Mouse (Mus musculus) spleen, adult 2 months (tissue): ENCODE results near the gene Rasgrp2. TPM values are rescaled to one million over a fixed set of nuclear protein-coding genes. Genes with fewer than 3 reads are reported as not detected.
A peak's percentile ranks its signal among the peaks of the same experiment; 100 is the strongest.

Source experiments
- DNase-seq, 2 experiments: peaks; one replicate each; pipeline versions ENCODE4 v3.0.0 to v3.0.0-alpha.2; 2012 to 2021; ENCODE audit warnings: low spot score in 2 of 2, low read depth in 1 of 2
- H3K27ac ChIP-seq: fragments of 200-500 bp; 2 replicates; pipeline ENCODE4 v1.5.1; 2012; ENCODE audit warnings: low read length, inconsistent platforms; ENCODE audit not compliant: insufficient read depth
- H3K27me3 ChIP-seq: fragments of 200-500 bp; 2 replicates; pipeline ENCODE4 v1.6.1; 2012; ENCODE audit warnings: mild to moderate bottlenecking, moderate library complexity, low read length, inconsistent platforms; ENCODE audit not compliant: control insufficient read depth, insufficient read depth
- H3K36me3 ChIP-seq: fragments of 200-500 bp; 2 replicates; pipeline ENCODE4 v1.6.1; 2012; ENCODE audit warnings: mild to moderate bottlenecking, low read length, inconsistent platforms; ENCODE audit not compliant: control insufficient read depth, insufficient read depth
- H3K4me1 ChIP-seq: fragments of 200-500 bp; 2 replicates; pipeline ENCODE4 v1.6.1; 2011; ENCODE audit warnings: inconsistent platforms; ENCODE audit not compliant: control insufficient read depth, insufficient read depth, insufficient read length
- H3K4me3 ChIP-seq: fragments of 200-500 bp; 2 replicates; pipeline ENCODE4 v1.5.1; 2011; ENCODE audit warnings: mild to moderate bottlenecking, inconsistent platforms; ENCODE audit not compliant: insufficient read depth, insufficient read length; ENCODE audit errors: extremely low read depth
- CTCF ChIP-seq: fragments of 200-500 bp; IDR thresholded peaks from 2 replicates; pipeline ENCODE4 v1.5.1; 2011; ENCODE audit warnings: mild to moderate bottlenecking, inconsistent platforms; ENCODE audit not compliant: insufficient read depth, insufficient read length, insufficient replicate concordance; ENCODE audit errors: extremely low read depth
- POLR2A ChIP-seq: fragments of 200-500 bp; IDR thresholded peaks from 2 replicates; pipeline ENCODE4 v1.6.1; 2011; ENCODE audit warnings: low read depth, low read length, inconsistent platforms
- WGBS: fragments of 180-500 bp; shearing (Covaris S2); methylation state at CpG from one replicate; pipeline ENCODE4 v1.1.7; 2018; 5-methylcytosine and 5-hydroxymethylcytosine counted together
- polyA plus RNA-seq: library from polyadenylated mRNA; depleted of rRNA; stranded (reverse); fragments of >200 nt; gene quantifications from 2 replicates; pipeline ENCODE4 v1.2.3, GENCODE M21; 2012

Gene Rasgrp2
- polyA plus RNA-seq, 1 experiment, result 681 TPM

DNA sequence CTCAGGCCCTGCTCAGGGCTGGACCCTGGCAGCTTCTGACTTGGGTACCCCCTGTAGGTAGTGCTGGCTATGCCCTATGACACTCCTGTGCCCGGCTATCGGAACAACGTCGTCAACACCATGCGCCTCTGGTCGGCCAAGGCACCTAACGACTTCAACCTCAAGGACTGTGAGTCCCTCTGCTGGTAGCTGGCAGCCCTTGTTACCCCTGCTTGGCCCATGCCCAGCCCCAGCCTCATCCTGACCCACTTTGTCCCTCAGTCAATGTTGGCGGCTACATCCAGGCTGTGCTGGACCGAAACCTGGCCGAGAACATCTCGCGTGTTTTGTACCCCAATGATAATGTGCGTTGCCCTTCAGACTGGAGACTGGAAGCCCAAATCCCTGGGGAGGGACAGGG, 11.1 kb upstream of the Rasgrp2 start:
- TF ChIP-seq CTCF, result no peak
- no peak for TF ChIP-seq POLR2A
- 71% methylated on average over 13 of the region's 13 CpGs for WGBS
- Histone ChIP-seq H3K4me1 (peaks cover 24% of the 10 kb centered on the region; the same call in 1 of the 2 replicates), H3K4me3 (no peak overlapping the region), H3K27ac (no peak overlapping the region), H3K36me3 (no peaks in the 10 kb centered on the region), H3K27me3 (no peaks in the 10 kb centered on the region)
- DNase-seq, result no peak

DNA sequence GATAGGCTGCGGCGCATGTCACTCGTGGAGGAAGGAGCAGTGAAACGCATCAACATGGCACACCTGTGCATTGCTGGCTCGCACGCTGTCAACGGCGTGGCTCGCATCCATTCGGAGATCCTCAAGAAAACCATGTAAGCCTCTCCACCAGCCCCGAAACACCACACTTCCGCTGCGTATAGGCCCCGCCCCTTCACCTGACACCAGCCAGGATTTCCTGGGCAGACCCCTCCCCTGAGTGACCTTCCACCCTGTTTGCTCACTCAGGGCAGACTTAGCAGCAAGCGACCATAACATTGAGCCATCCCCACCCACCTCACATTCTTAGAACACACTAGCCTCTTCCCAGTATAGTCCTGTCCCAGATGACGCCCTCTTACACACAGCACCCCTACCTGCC, 9.3 kb upstream of the Rasgrp2 start:
- Histone ChIP-seq H3K36me3 (no peaks in the 10 kb centered on the region), H3K27ac (peak overlapping the region; percentile 48), H3K4me3 (peak overlapping the region; percentile 54; the same call in 1 of the 2 replicates), H3K4me1 (peaks cover 10% of the 10 kb centered on the region; the same call in 1 of the 2 replicates), H3K27me3 (no peaks in the 10 kb centered on the region)
- 12% methylated on average over 16 of the region's 16 CpGs for WGBS
- no peak for TF ChIP-seq CTCF
- TF ChIP-seq POLR2A, result no peak; the same call in 1 of the 2 replicates
- DNase-seq, result peak in 1 of 2 experiments; percentile 66

DNA sequence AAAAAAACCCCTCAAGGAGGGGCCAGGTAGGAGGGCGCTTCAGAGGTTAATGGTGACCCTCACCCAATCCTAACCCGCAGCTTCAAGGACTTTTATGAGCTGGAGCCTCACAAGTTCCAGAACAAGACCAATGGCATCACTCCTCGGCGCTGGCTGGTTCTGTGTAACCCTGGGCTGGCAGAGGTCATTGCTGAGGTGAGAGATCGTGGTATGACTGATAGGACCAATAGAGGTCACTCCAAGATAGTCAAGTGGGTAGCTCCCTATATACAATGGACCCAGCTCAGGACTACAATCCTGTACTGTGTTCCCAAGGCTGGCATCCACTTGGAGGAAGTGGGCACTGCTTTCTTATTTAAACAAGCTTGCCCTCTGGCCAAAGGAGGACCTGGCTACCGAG, 8.9 kb upstream of the Rasgrp2 start:
- Histone ChIP-seq H3K4me3 (no peak overlapping the region), H3K36me3 (no peaks in the 10 kb centered on the region), H3K27ac (no peak overlapping the region), H3K27me3 (no peaks in the 10 kb centered on the region), H3K4me1 (peaks cover 10% of the 10 kb centered on the region; the same call in 1 of the 2 replicates)
- no peak for DNase-seq
- WGBS, result 87% methylated on average over 6 of the region's 6 CpGs
- TF ChIP-seq CTCF (no peak), POLR2A (no peak)

DNA sequence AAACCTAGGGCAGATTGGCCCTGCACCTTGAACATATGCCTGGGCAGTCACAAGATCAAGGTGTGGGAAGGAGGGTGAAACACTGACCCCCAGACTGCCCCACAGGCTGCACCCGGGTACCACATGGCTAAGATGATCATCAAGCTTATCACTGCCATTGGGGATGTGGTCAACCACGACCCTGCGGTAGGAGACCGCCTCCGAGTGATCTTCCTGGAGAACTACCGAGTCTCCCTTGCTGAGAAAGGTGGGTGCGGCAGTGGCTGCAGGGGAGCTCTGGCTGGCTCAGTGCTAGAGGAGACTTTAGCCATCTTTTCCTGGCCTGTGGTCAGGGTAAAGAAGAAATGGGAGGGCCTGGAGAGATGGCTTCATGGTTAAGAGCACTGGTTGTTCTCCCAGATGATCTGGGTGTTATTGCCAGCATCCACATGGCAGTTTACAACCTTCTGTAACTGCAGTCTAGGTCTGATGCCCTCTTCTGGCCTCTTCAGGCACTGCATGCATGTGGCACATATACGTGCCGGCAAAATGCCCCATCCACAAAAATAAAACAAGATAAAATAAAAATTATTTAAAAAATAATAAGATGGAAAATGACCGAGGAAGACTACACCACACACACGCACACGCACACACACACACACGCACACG, 6.3 kb upstream of the Rasgrp2 start:
- Histone ChIP-seq H3K27ac (no peak overlapping the region), H3K36me3 (no peaks in the 10 kb centered on the region), H3K4me1 (peaks cover 15% of the 10 kb centered on the region; the same call in 1 of the 2 replicates), H3K27me3 (no peaks in the 10 kb centered on the region), H3K4me3 (no peak overlapping the region)
- DNase-seq, result no peak
- TF ChIP-seq CTCF (peak; percentile 22; the same call in 1 of the 2 replicates), POLR2A (no peak)
- 59% methylated on average over 14 of the region's 14 CpGs for WGBS

DNA sequence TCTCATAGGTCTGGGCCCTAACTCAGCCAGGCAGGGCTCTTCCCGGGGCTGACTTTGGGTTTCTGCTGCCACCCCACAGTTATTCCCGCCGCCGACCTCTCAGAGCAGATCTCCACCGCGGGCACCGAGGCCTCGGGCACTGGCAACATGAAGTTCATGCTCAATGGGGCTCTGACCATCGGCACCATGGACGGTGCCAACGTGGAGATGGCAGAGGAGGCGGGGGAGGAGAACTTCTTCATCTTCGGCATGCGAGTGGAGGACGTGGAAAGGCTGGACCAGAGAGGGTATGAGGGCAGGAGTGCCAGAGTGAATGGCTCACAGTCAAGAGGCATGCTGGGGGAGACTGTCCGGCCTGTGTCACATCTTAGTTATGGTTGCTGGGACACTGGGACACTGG, 5.5 kb upstream of the Rasgrp2 start:
- TF ChIP-seq POLR2A (no peak), CTCF (no peak)
- Histone ChIP-seq H3K4me1 (peaks cover 19% of the 10 kb centered on the region; the same call in 1 of the 2 replicates), H3K27ac (no peak overlapping the region), H3K36me3 (no peaks in the 10 kb centered on the region), H3K27me3 (no peaks in the 10 kb centered on the region), H3K4me3 (no peak overlapping the region)
- DNase-seq, result no peak
- WGBS, result 96% methylated on average over 16 of the region's 16 CpGs

DNA sequence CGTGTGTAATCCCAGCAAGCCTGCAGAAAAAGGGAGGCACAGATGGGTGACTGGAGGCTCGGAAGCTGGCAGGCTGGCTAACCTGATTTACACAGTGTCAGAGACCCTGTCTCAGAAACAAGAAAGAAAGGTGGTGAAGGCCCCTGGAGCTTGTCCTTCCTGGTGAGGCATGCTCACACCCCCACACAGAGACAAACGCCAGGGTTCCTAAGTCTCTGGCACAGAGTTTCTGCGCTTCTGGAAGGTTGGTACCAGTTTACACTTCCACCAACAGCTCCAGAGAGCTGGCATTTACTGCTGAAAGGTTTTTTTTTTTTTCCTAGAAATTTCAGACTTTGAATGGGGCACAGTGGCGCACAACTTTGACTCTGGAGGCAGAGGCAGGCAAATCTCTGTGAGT, 2.9 kb upstream of the Rasgrp2 start:
- DNase-seq, result no peak
- H3K27ac ChIP-seq, result no peak overlapping the region
- H3K27me3 ChIP-seq, result no peaks in the 10 kb centered on the region
- H3K4me3 ChIP-seq, result no peak overlapping the region
- no peak for TF ChIP-seq POLR2A
- no peak for TF ChIP-seq CTCF
- 97% methylated on average over 5 of the region's 5 CpGs for WGBS
- H3K36me3 ChIP-seq, result no peaks in the 10 kb centered on the region
- H3K4me1 ChIP-seq, result peaks cover 9% of the 10 kb centered on the region; the same call in 1 of the 2 replicates
